Mouse (Mus musculus) stomach, postnatal 0 days (tissue): ENCODE results near the gene Adcyap1r1. TPM values are rescaled to one million over a fixed set of nuclear protein-coding genes. Genes with fewer than 3 reads are reported as not detected.

Source experiments
- ATAC-seq: fragments of 200-750 bp; cut with Nextera tagmentation; 2 replicates; pipeline ENCODE4 v1.8.0; 2017; ENCODE audit not compliant: low FRiP score, low TSS enrichment
- DNase-seq: peaks from one replicate; pipeline ENCODE4 v3.0.0-alpha.2; 2016; ENCODE audit warnings: low spot score
- H3K27ac ChIP-seq: fragments of 300-500 bp; sonication (generic); replicated peaks from 2 replicates; pipeline ENCODE4 v1.5.1; 2014; ENCODE audit warnings: mild to moderate bottlenecking, control low read depth
- H3K27me3 ChIP-seq: fragments of 300-500 bp; sonication (generic); 2 replicates; pipeline ENCODE4 v1.6.1; 2014; ENCODE audit warnings: low read length; ENCODE audit not compliant: control insufficient read depth, insufficient read depth
- H3K36me3 ChIP-seq: fragments of 300-500 bp; sonication (generic); 2 replicates; pipeline ENCODE4 v1.6.1; 2014; ENCODE audit warnings: low read length, mixed read lengths; ENCODE audit not compliant: control insufficient read depth, insufficient read depth
- H3K4me1 ChIP-seq: fragments of 300-500 bp; sonication (generic); replicated peaks from 2 replicates; pipeline ENCODE4 v1.6.1; 2014; ENCODE audit warnings: antibody characterized with exemption; ENCODE audit not compliant: control insufficient read depth, insufficient read depth
- H3K4me2 ChIP-seq: fragments of 300-500 bp; sonication (generic); replicated peaks from 2 replicates; pipeline ENCODE4 v1.6.1; 2014; ENCODE audit warnings: low read depth, mild to moderate bottlenecking, control low read depth, moderate library complexity
- H3K4me3 ChIP-seq: fragments of 300-500 bp; sonication (generic); 2 replicates; pipeline ENCODE4 v1.5.1; 2014; ENCODE audit warnings: low read depth, low read length, control low read depth
- H3K9ac ChIP-seq: fragments of 300-500 bp; sonication (generic); 2 replicates; pipeline ENCODE4 v1.6.1; 2014; ENCODE audit warnings: mild to moderate bottlenecking, low read length, control low read depth, mixed read lengths
- H3K9me3 ChIP-seq: fragments of 300-500 bp; sonication (generic); 2 replicates; pipeline ENCODE4 v1.6.1; 2016; ENCODE audit warnings: low read length; ENCODE audit not compliant: control insufficient read depth
- CTCF ChIP-seq: IDR thresholded peaks from 2 replicates; pipeline ENCODE4 v1.5.1; 2016; ENCODE audit warnings: antibody characterized with exemption, low read depth, mild to moderate bottlenecking, moderate library complexity
- EP300 ChIP-seq: optimal IDR thresholded peaks from 2 replicates; pipeline ENCODE3; 2016; ENCODE audit warnings: antibody characterized with exemption
- WGBS: fragments of 180-500 bp; shearing (Covaris S2); extraction: QIAGEN DNeasy Blood & Tissue Kit; methylation state at CpG from one replicate; pipeline ENCODE4 v1.1.7; 2014; 5-methylcytosine and 5-hydroxymethylcytosine counted together
- polyA plus RNA-seq: library from polyadenylated mRNA; unstranded; fragments of >200 nt; fragmentation: Nextera tagmentation; extraction: Ambion mirVana; gene quantifications from 2 replicates; pipeline ENCODE4 v1.2.1, GENCODE M21; 2015

The Adcyap1r1 gene
- polyA plus RNA-seq, 1 experiment from 2014 or later = 5.4 TPM

- H3K9ac ChIP-seq = no peak overlapping the region
- H3K36me3 ChIP-seq = no peaks in the 10 kb centered on the region
- no peak overlapping the region for H3K4me3 ChIP-seq
- no peak for TF ChIP-seq CTCF
- TF ChIP-seq EP300 = no peak
- no peaks in the 10 kb centered on the region for H3K9me3 ChIP-seq
- ATAC-seq (peak; percentile 97), DNase-seq (peak; percentile 95)
- 0 out of 2 replicates have a peak, but pooled peaks cover 6% of the 10 kb centered on the region for H3K4me1 ChIP-seq
- 28% methylated on average over 6 of the region's 6 CpGs for WGBS
- H3K27ac ChIP-seq = peak overlapping the region; percentile 56
- no peak overlapping the region for H3K4me2 ChIP-seq
- no peaks in the 10 kb centered on the region for H3K27me3 ChIP-seq
These were observed 35.9 kb downstream of the Adcyap1r1 start for GRCm38 (mm10) chr6:55487726-55488125.

- Histone ChIP-seq H3K9me3 (no peaks in the 10 kb centered on the region), H3K27me3 (no peaks in the 10 kb centered on the region), H3K36me3 (no peaks in the 10 kb centered on the region), H3K4me2 (no peak overlapping the region), H3K27ac (no peak overlapping the region), H3K9ac (no peak overlapping the region), H3K4me1 (no peaks in the 10 kb centered on the region), H3K4me3 (no peak overlapping the region)
- ATAC-seq (no peak), DNase-seq (no peak)
- 90% methylated on average over 4 of the region's 4 CpGs for WGBS
- TF ChIP-seq CTCF (no peak), EP300 (no peak)
These were observed 44.4 kb downstream of the Adcyap1r1 start for GRCm38 (mm10) chr6:55496201-55496600.

GRCm38 (mm10) chr6:55498753-55499152 lies 47.0 kb downstream of the Adcyap1r1 start:
- Histone ChIP-seq H3K36me3 (no peaks in the 10 kb centered on the region), H3K27ac (no peak overlapping the region), H3K27me3 (no peaks in the 10 kb centered on the region), H3K4me2 (no peak overlapping the region), H3K9me3 (no peaks in the 10 kb centered on the region), H3K9ac (no peak overlapping the region), H3K4me1 (no peaks in the 10 kb centered on the region), H3K4me3 (no peak overlapping the region)
- ATAC-seq (peak; percentile 71), DNase-seq (peak; percentile 39)
- no peak for TF ChIP-seq EP300
- TF ChIP-seq CTCF = no peak

GRCm38 (mm10) chr6:55501061-55501460 lies 49.3 kb downstream of the Adcyap1r1 start:
- Histone ChIP-seq H3K27ac (no peak overlapping the region), H3K9me3 (no peaks in the 10 kb centered on the region), H3K9ac (no peak overlapping the region), H3K36me3 (no peaks in the 10 kb centered on the region), H3K27me3 (no peaks in the 10 kb centered on the region), H3K4me3 (no peak overlapping the region), H3K4me1 (no peaks in the 10 kb centered on the region), H3K4me2 (no peak overlapping the region)
- no peak for TF ChIP-seq CTCF
- TF ChIP-seq EP300 = no peak
- no peak for DNase-seq
- WGBS = 48% methylated on average over 6 of the region's 6 CpGs
- ATAC-seq = no peak

GRCm38 (mm10) chr6:55502309-55502708 lies 50.5 kb downstream of the Adcyap1r1 start:
- no peaks in the 10 kb centered on the region for H3K27me3 ChIP-seq
- no peak overlapping the region for H3K4me2 ChIP-seq
- no peak overlapping the region for H3K9ac ChIP-seq
- H3K4me3 ChIP-seq = no peak overlapping the region
- WGBS = 85% methylated on average over 7 of the region's 7 CpGs
- H3K9me3 ChIP-seq = no peaks in the 10 kb centered on the region
- ATAC-seq (no peak), DNase-seq (no peak)
- H3K27ac ChIP-seq = no peak overlapping the region
- no peaks in the 10 kb centered on the region for H3K36me3 ChIP-seq
- no peaks in the 10 kb centered on the region for H3K4me1 ChIP-seq
- TF ChIP-seq CTCF = no peak
- TF ChIP-seq EP300 = no peak

GRCm38 (mm10) chr6:55504797-55505488 lies 53.2 kb downstream of the Adcyap1r1 start:
- no peaks in the 10 kb centered on the region for H3K27me3 ChIP-seq
- ATAC-seq (no peak), DNase-seq (peak; percentile 40)
- TF ChIP-seq CTCF (peak; percentile 97), EP300 (no peak)
- no peak overlapping the region for H3K4me2 ChIP-seq
- no peak overlapping the region for H3K4me3 ChIP-seq
- H3K9me3 ChIP-seq = no peaks in the 10 kb centered on the region
- no peak overlapping the region for H3K27ac ChIP-seq
- H3K4me1 ChIP-seq = no peaks in the 10 kb centered on the region
- WGBS = 98% methylated on average over 2 of the region's 2 CpGs
- no peaks in the 10 kb centered on the region for H3K36me3 ChIP-seq
- H3K9ac ChIP-seq = no peak overlapping the region
